Mouse (Mus musculus) olfactory bulb, adult 2 months (tissue): Measurements from ENCODE around the gene Fbxl18.

Experiments used
- CTCF ChIP-seq: fragments of 200-500 bp; IDR thresholded peaks from 2 replicates; pipeline ENCODE4 v1.5.1; 2012; ENCODE audit warnings: low read depth, mild to moderate bottlenecking, low read length, moderate library complexity; ENCODE audit not compliant: insufficient read depth
- POLR2A ChIP-seq: fragments of 200-500 bp; IDR thresholded peaks from 2 replicates; pipeline ENCODE4 v1.6.1; 2012; ENCODE audit warnings: mild to moderate bottlenecking, low read depth, low read length, moderate library complexity; ENCODE audit not compliant: insufficient read depth

DNA sequence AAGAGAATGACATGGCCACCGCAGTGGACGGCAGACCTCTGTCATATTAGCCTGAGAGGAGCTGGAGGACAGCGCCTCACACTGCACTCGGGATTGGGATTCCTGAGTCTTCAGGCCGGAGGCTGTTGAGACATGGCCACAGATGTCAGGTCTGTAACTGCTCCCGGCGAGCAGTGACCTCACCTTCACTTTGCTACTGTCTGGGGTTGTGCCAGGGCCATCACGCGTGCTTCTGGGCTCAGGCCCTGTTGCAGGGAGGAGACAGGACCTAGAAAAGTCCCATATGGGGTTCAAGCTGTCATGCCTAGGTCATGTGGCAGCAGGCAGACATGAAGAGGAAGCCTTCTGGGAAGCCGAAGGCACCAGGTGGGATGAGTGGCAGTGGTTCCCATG, 19.7 kb downstream of the Fbxl18 start:
- TF ChIP-seq CTCF (no peak), POLR2A (no peak)
